Mouse (Mus musculus) kidney, postnatal 14 days (tissue): ENCODE data around the gene Fahd2a.

ENCODE experiments used
- DNase-seq: peaks from one replicate; pipeline ENCODE4 v3.0.0; 2022; ENCODE audit warnings: mixed read lengths

Gene Fahd2a

GRCm38 (mm10) chr2:127444055-127444789 lies at the start of gene Fahd2a:
Gene Fahd2a, minus strand, starts transcription at chr2:127444565.
- peak; percentile 90 for DNase-seq

- DNase-seq, result peak; percentile 91
Measured at GRCm38 (mm10) chr2:127484476-127485170, 40.3 kb upstream of the Fahd2a start.

- DNase-seq, result peak; percentile 57
Measured at GRCm38 (mm10) chr2:127483001-127483400, 38.6 kb upstream of the Fahd2a start.

- peak; percentile 89 for DNase-seq
Measured at GRCm38 (mm10) chr2:127482533-127482911, 38.2 kb upstream of the Fahd2a start.

GRCm38 (mm10) chr2:127481841-127482532 lies 37.6 kb upstream of the Fahd2a start:
- no peak for DNase-seq

- DNase-seq, result no peak
Measured at GRCm38 (mm10) chr2:127479763-127480162, 35.4 kb upstream of the Fahd2a start.

- no peak for DNase-seq
Measured at GRCm38 (mm10) chr2:127479210-127479609, 34.8 kb upstream of the Fahd2a start.

- no peak for DNase-seq
Measured at GRCm38 (mm10) chr2:127472279-127472678, 27.9 kb upstream of the Fahd2a start.

- no peak for DNase-seq
Measured at GRCm38 (mm10) chr2:127471281-127471680, 26.9 kb upstream of the Fahd2a start.

- DNase-seq, result peak; percentile 47
Measured at GRCm38 (mm10) chr2:127470661-127471060, 26.3 kb upstream of the Fahd2a start.

- DNase-seq, result no peak
Measured at GRCm38 (mm10) chr2:127470183-127470582, 25.8 kb upstream of the Fahd2a start.

- peak; percentile 79 for DNase-seq
Measured at GRCm38 (mm10) chr2:127462314-127462713, 17.9 kb upstream of the Fahd2a start.

- DNase-seq, result no peak
Measured at GRCm38 (mm10) chr2:127461351-127461750, 17.0 kb upstream of the Fahd2a start.

- DNase-seq, result no peak
Measured at GRCm38 (mm10) chr2:127459341-127459740, 15.0 kb upstream of the Fahd2a start.

GRCm38 (mm10) chr2:127453764-127454163 lies 9.4 kb upstream of the Fahd2a start:
- peak; percentile 85 for DNase-seq

GRCm38 (mm10) chr2:127453141-127453540 lies 8.8 kb upstream of the Fahd2a start:
- DNase-seq, result peak; percentile 36

GRCm38 (mm10) chr2:127451748-127452147 lies 7.4 kb upstream of the Fahd2a start:
- peak; percentile 37 for DNase-seq

GRCm38 (mm10) chr2:127449691-127450090 lies 5.3 kb upstream of the Fahd2a start:
- DNase-seq, result peak; percentile 88

- no peak for DNase-seq
Measured at GRCm38 (mm10) chr2:127446847-127447246, 2.5 kb upstream of the Fahd2a start.

- DNase-seq, result no peak
Measured at GRCm38 (mm10) chr2:127437697-127438096, 6.7 kb downstream of the Fahd2a start.

- DNase-seq, result no peak
Measured at GRCm38 (mm10) chr2:127435554-127435953, 8.8 kb downstream of the Fahd2a start.

GRCm38 (mm10) chr2:127435135-127435534 lies 9.2 kb downstream of the Fahd2a start:
- DNase-seq, result peak; percentile 42

- no peak for DNase-seq
Measured at GRCm38 (mm10) chr2:127433487-127434295, 10.7 kb downstream of the Fahd2a start.
